Mouse (Mus musculus) cerebellum, postnatal 10 days (tissue): ENCODE measurements at regions not wholly inside any gene's neighbourhood (a gene's known extent, or its start where the extent isn't known, plus 50 kb on each side); places are given as distances from the start of the nearest gene placed in this dataset.

ENCODE experiments used
- DNase-seq, 2 experiments: peaks; one replicate each; pipeline ENCODE4 v3.0.0; 2021; ENCODE audit warnings: mixed read lengths in 2 of 2

DNA sequence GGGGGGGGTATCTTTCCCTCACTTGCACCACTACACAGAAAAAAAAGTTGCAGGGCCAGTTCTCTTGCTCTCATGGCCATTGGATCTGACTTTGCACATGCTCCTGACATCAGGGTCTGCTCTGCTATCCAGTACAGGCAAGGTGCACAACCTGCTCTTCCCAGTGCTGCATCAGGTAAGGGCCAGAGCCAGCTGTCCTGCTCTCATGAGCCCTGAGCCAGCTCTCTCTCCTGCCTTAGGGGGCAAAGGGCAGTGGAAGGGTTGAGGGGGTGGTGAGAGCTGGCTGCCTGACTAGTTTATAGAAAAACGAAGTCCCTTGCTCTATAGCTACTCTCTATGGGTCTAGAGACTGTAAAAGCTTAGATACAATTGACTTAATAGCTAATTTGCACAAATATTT, 927.6 kb downstream of the Rab28 start:
- no peak for DNase-seq

DNA sequence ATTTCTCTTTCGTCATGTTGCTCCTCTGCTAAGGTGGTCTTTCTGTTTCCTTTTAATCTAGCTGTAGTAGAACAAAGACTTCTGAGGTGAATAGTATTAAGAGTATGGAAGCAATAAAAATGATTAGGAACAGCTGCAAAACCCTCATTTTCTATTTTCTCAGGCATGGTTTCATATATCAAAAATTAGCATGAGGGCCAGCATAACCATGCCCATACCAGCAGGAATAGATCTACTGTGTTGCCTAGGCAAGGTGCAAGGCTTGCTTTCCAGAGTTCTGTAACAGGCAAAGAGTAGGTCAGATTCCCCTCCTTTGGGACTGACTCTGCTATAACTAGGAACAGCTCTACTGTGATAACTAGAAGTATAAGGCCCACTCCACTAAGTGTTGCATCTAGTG, 928.1 kb downstream of the Rab28 start:
- no peak for DNase-seq

DNA sequence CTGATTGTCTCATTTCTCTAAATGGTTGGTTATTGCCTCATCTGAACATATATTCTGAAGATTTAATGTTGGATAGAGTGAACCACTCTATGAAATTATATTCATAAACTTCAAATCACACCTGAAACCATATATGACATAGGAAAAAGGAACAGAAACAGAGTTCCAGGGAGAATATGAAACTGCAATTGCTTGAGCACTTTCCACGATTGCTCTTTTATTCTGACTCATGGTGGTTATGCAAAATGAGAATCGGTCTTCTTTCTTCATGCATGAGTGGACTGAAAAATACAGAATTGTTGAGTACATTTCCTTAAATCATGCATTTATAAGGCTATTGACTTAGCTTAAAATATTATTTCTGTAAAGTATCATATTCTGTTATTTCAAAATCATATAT, 932.1 kb downstream of the Rab28 start:
- DNase-seq, result no peak

DNA sequence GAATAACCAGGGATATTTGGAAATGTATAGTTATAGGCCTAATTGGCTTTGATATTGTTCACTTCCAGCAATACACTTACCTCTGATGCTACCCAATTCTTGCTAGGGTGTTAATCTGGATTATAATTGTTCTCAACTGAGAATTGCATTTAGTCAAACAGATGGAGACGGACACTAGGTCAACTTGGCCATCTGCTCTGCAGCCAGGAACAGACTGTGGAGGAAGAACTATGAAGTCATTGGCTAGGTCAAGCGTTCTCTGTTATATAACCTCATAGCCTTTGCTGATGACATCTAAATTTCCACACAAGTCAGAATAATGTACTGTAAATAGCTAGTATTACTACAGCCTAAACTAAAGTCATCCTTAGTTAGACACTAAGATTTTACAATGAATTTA, 947.7 kb downstream of the Rab28 start:
- peak; percentile 25 to 29 for DNase-seq

DNA sequence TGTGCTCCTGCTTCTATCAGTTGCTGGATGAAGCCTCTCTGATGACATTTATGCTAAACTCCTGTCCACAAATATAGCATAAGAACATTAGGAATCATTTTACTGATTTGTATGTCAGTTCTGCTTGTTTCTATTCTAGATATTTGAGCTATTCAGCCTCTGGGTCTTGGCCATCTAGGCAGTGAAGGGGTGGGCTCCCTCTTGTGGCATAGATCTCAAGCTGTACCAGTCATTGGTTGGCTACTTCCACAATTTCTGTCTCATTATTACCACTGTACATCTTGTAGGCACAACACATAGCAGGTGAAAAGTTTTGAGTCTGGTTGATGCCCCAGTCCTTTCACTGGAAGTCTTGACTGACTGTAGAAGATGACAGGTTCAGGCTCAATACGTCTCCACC, 957.9 kb downstream of the Rab28 start:
- peak; percentile 8 to 11 for DNase-seq

DNA sequence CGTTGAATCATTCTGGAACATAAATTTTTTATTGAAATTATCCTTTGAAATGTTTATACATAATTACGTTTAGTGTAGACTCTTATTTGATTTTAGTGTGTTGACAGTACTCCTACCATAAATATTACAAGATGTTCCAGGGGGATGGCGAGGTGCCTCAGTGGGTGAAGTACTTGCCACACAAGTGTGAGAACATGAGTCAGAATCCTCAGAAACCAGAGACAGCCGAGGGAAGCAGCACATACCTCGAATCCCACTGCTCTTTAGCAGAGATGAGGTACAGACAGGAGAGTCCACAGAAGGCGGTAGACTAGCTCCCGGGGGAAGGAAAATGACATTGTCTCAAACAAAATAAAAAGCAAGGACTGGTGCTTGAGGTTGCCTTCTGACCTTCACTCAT, 972.3 kb downstream of the Rab28 start:
- no peak for DNase-seq

DNA sequence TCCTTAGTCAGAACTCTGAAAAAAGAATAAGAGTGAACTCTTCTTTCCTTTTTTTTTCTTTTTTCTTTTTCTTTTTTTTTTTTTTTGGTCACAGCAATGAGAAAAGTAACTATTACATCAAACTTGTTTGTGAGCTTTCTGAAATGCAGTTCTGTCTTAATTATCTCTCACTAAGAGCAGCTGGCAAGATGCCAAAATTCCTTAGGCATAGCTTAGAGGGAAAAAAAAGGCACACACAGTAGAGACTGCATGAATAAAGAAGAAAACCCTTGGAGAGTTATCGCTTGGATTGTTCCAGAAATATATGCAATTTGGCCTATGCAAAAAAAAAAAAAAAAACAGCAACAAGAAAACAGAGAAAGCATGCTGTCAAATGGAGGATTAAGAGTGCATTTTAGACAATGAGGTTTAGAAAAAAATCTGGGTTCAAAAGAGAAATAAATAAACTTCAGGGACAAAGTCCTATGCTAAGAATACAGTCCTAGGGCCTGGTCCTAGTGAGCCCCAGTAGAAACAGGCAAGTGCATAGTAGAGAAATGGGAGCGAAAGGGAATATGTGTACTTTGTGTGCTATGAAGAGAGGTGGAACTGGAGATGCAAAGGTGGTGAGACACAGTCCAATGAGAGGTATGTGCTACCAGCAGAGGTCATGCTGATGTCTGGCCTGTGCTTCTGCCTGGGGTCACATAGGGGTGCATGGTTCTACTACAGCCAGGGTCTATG, 974.0 kb downstream of the Rab28 start:
- DNase-seq, result peak; percentile 9 to 24

DNA sequence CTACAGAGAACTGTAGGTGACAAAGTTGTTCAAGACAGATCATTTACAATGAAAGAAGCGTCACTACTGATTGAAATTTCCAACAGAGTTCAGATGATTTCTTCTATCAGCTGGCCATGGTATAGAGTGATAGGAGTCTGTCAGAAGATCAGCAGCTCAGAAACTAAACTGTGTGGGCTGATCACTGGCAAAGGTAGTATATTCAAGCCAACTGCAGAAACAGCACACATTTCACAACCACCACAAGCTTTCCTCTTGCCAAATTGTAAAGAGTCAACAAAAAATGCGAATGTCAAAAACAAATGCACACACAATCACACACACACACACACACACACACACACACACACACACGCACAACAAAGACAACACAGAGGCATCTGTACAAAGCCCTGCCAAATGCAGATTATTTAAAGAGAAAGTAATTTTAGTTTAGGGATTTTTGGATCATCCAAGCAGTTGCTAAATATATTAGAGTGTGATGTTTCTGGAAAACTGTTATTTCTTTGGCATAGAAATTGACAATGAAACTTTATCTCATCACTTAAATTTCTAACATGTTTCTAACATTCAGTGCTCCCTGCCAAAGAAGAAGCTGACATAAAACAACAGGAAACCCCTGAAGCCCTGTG, 959.3 kb upstream of the Hs3st1 start:
- no peak for DNase-seq

DNA sequence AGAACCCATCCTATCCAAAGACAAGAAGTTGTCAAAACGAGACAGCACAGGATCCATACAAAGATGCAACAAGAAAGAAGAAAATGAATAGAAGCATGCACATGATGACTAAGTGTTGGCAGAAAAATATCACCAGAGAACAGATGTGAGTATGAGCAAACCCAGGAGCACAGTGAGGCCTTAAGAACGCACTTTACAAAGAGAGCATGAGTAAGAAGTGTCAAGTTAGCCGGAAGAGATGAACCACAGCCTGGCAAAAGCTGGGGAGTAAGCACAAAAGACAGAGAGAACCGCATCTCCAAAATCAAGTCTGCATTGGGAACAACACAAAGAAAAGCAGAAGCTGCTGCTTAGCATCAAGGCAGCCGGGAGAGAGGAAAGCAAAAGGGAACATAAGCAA, 946.4 kb upstream of the Hs3st1 start:
- DNase-seq, result no peak

DNA sequence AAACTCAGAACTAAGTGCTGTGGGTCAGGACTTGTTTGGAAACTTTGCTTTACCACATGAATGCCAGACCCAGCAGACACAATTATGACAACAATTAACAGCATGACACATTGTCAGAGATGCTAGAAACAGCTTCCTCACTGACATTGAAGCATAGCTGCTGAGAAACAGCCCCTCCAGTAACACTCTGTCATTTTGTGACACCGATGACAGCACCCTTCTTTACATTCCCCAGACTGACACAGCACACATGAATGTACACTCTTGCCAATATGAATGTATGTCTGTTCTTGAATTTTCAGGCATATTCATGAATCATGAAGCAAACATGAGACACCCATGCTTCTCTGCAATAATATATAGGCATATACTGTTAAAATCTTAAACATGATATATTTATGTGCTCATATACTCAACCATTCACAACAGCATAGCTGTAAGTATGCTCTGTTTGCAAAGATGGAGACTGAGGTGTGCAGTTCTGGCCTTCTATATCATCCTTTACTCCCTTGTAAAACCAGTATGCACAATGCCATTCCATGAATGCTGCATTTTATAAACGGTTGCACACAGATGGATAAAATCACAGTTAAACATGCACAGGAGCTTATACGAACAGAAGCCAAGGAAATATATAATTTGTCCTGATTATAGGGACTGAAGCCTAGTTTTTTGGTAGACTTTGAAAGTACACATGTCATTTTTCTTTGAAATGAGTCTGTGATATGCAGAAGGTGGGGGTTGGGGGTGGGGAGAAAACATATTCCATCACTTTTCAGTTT, 942.4 kb upstream of the Hs3st1 start:
- DNase-seq, result no peak
